Mouse (Mus musculus): ENCODE measurements around the gene Coq8b. TPM values are rescaled to one million over a fixed set of nuclear protein-coding genes. Genes with fewer than 3 reads are reported as not detected.
A peak's percentile ranks its signal among the peaks of the same experiment; 100 is the strongest.

Gene Coq8b
- polyA plus RNA-seq, 1 experiment from 2014 or later = 11.9 TPM

GRCm38 (mm10) chr7:27285698-27286066 lies 52.9 kb downstream of the Coq8b start:
- Histone ChIP-seq H3K4me3 (ENCODE audit: control insufficient read depth in 1 of 2, insufficient read depth in 1 of 2, low read depth in 1 of 2, low read length in 2 of 2) (no peak overlapping the region), H3K9me3 (ENCODE audit: control insufficient read depth, low read length) (peaks cover 3% of the 10 kb centered on the region; the same call in 1 of the 2 replicates), H3K36me3 (ENCODE audit: control insufficient read depth, insufficient read depth, low read length) (peaks cover 13% of the 10 kb centered on the region), H3K4me1 (ENCODE audit: control insufficient read depth in 2 of 2, insufficient read depth in 2 of 2, low read length in 2 of 2) (peaks cover 0 to 4% of the 10 kb centered on the region in 2 experiments; a peak in 1 of 4 replicates), H3K9ac (ENCODE audit: low read length) (no peak overlapping the region), H3K4me2 (ENCODE audit: low read length) (no peak overlapping the region), H3K27me3 (ENCODE audit: control insufficient read depth, insufficient read depth, low read length) (peaks cover 15% of the 10 kb centered on the region), H3K27ac (replicated peaks in 1 of 2; ENCODE audit: control insufficient read depth in 1 of 2, insufficient read depth in 1 of 2, low read depth in 2 of 2, low read length in 2 of 2) (no peak overlapping the region)
- no peak for ATAC-seq (ENCODE audit: insufficient number of reproducible peaks, insufficient read depth, low FRiP score, low read depth)
- 7% methylated on average over 8 of the region's 8 CpGs for WGBS

- Histone ChIP-seq H3K4me2 (ENCODE audit: low read length) (no peak overlapping the region), H3K9me3 (ENCODE audit: control insufficient read depth, low read length) (peaks cover 3% of the 10 kb centered on the region; the same call in 1 of the 2 replicates), H3K4me1 (ENCODE audit: control insufficient read depth in 2 of 2, insufficient read depth in 2 of 2, low read length in 2 of 2) (peaks cover 0 to 7% of the 10 kb centered on the region in 2 experiments; a peak in 1 of 4 replicates), H3K4me3 (ENCODE audit: control insufficient read depth in 1 of 2, insufficient read depth in 1 of 2, low read depth in 1 of 2, low read length in 2 of 2) (no peak overlapping the region), H3K36me3 (ENCODE audit: control insufficient read depth, insufficient read depth, low read length) (no peaks in the 10 kb centered on the region), H3K27ac (replicated peaks in 1 of 2; ENCODE audit: control insufficient read depth in 1 of 2, insufficient read depth in 1 of 2, low read depth in 2 of 2, low read length in 2 of 2) (no peak overlapping the region), H3K9ac (ENCODE audit: low read length) (no peak overlapping the region), H3K27me3 (ENCODE audit: control insufficient read depth, insufficient read depth, low read length) (peaks cover 15% of the 10 kb centered on the region)
- WGBS = 83% methylated on average over 7 of the region's 7 CpGs
- no peak for ATAC-seq (ENCODE audit: insufficient number of reproducible peaks, insufficient read depth, low FRiP score, low read depth)
These were observed 55.9 kb downstream of the Coq8b start for GRCm38 (mm10) chr7:27288732-27289131.

GRCm38 (mm10) chr7:27290555-27290954 lies 57.7 kb downstream of the Coq8b start:
- Histone ChIP-seq H3K4me1 (ENCODE audit: control insufficient read depth in 2 of 2, insufficient read depth in 2 of 2, low read length in 2 of 2) (peaks cover 0 to 3% of the 10 kb centered on the region in 2 experiments; a peak in 1 of 4 replicates), H3K4me2 (ENCODE audit: low read length) (no peak overlapping the region), H3K27ac (replicated peaks in 1 of 2; ENCODE audit: control insufficient read depth in 1 of 2, insufficient read depth in 1 of 2, low read depth in 2 of 2, low read length in 2 of 2) (no peak overlapping the region), H3K9me3 (ENCODE audit: control insufficient read depth, low read length) (peaks cover 3% of the 10 kb centered on the region; the same call in 1 of the 2 replicates), H3K36me3 (ENCODE audit: control insufficient read depth, insufficient read depth, low read length) (no peaks in the 10 kb centered on the region), H3K4me3 (ENCODE audit: control insufficient read depth in 1 of 2, insufficient read depth in 1 of 2, low read depth in 1 of 2, low read length in 2 of 2) (no peak overlapping the region), H3K9ac (ENCODE audit: low read length) (no peak overlapping the region), H3K27me3 (ENCODE audit: control insufficient read depth, insufficient read depth, low read length) (peaks cover under 1% of the 10 kb centered on the region; the same call in 1 of the 2 replicates)
- 56% methylated on average over 2 of the region's 2 CpGs for whole genome bisulfite sequencing
- ATAC-seq (ENCODE audit: insufficient number of reproducible peaks, insufficient read depth, low FRiP score, low read depth) = no peak

GRCm38 (mm10) chr7:27291795-27292466 lies 59.1 kb downstream of the Coq8b start:
- 0 out of 2 replicates have a peak, but pooled peaks have one; percentile 13 for ATAC-seq (ENCODE audit: insufficient number of reproducible peaks, insufficient read depth, low FRiP score, low read depth)

GRCm38 (mm10) chr7:27295956-27296355 lies 63.1 kb downstream of the Coq8b start:
- no peak overlapping the region for H3K4me3 ChIP-seq (ENCODE audit: control insufficient read depth in 1 of 2, insufficient read depth in 1 of 2, low read depth in 1 of 2, low read length in 2 of 2)
- 68% methylated on average over 4 of the region's 4 CpGs for WGBS
- H3K4me1 ChIP-seq (ENCODE audit: control insufficient read depth in 2 of 2, insufficient read depth in 2 of 2, low read length in 2 of 2) = 0 out of 4 replicates have a peak, but pooled peaks cover 0 to 3% of the 10 kb centered on the region in 2 experiments
- no peak overlapping the region for H3K9ac ChIP-seq (ENCODE audit: low read length)
- H3K4me2 ChIP-seq (ENCODE audit: low read length) = no peak overlapping the region
- no peaks in the 10 kb centered on the region for H3K36me3 ChIP-seq (ENCODE audit: control insufficient read depth, insufficient read depth, low read length)
- no peak overlapping the region for H3K27ac ChIP-seq (replicated peaks in 1 of 2; ENCODE audit: control insufficient read depth in 1 of 2, insufficient read depth in 1 of 2, low read depth in 2 of 2, low read length in 2 of 2)
- H3K9me3 ChIP-seq (ENCODE audit: control insufficient read depth, low read length) = 0 out of 2 replicates have a peak, but pooled peaks cover 3% of the 10 kb centered on the region
- no peaks in the 10 kb centered on the region for H3K27me3 ChIP-seq (ENCODE audit: control insufficient read depth, insufficient read depth, low read length)
- no peak for ATAC-seq (ENCODE audit: insufficient number of reproducible peaks, insufficient read depth, low FRiP score, low read depth)

More at GRCm38 (mm10) chr7:27291795-27292466, 59.1 kb downstream of the Coq8b start:
- Histone ChIP-seq H3K27me3 (ENCODE audit: control insufficient read depth, insufficient read depth, low read length) (no peaks in the 10 kb centered on the region), H3K27ac (replicated peaks in 1 of 2; ENCODE audit: control insufficient read depth in 1 of 2, insufficient read depth in 1 of 2, low read depth in 2 of 2, low read length in 2 of 2) (no peak overlapping the region), H3K4me2 (ENCODE audit: low read length) (no peak overlapping the region), H3K4me3 (ENCODE audit: control insufficient read depth in 1 of 2, insufficient read depth in 1 of 2, low read depth in 1 of 2, low read length in 2 of 2) (no peak overlapping the region), H3K36me3 (ENCODE audit: control insufficient read depth, insufficient read depth, low read length) (no peaks in the 10 kb centered on the region), H3K9me3 (ENCODE audit: control insufficient read depth, low read length) (peaks cover 3% of the 10 kb centered on the region; the same call in 1 of the 2 replicates), H3K4me1 (ENCODE audit: control insufficient read depth in 2 of 2, insufficient read depth in 2 of 2, low read length in 2 of 2) (0 out of 4 replicates have a peak, but pooled peaks cover 0 to 3% of the 10 kb centered on the region in 2 experiments), H3K9ac (ENCODE audit: low read length) (no peak overlapping the region)
- WGBS = 45% methylated on average over 12 of the region's 12 CpGs

- 0 out of 2 replicates have a peak, but pooled peaks cover 3% of the 10 kb centered on the region for H3K9me3 ChIP-seq (ENCODE audit: control insufficient read depth, low read length)
- H3K4me1 ChIP-seq (ENCODE audit: control insufficient read depth in 2 of 2, insufficient read depth in 2 of 2, low read length in 2 of 2) = 0 out of 4 replicates have a peak, but pooled peaks cover 0 to 3% of the 10 kb centered on the region in 2 experiments
- no peaks in the 10 kb centered on the region for H3K36me3 ChIP-seq (ENCODE audit: control insufficient read depth, insufficient read depth, low read length)
- no peaks in the 10 kb centered on the region for H3K27me3 ChIP-seq (ENCODE audit: control insufficient read depth, insufficient read depth, low read length)
- ATAC-seq (ENCODE audit: insufficient number of reproducible peaks, insufficient read depth, low FRiP score, low read depth) = no peak
- H3K27ac ChIP-seq (replicated peaks in 1 of 2; ENCODE audit: control insufficient read depth in 1 of 2, insufficient read depth in 1 of 2, low read depth in 2 of 2, low read length in 2 of 2) = no peak overlapping the region
- H3K9ac ChIP-seq (ENCODE audit: low read length) = no peak overlapping the region
- H3K4me3 ChIP-seq (ENCODE audit: control insufficient read depth in 1 of 2, insufficient read depth in 1 of 2, low read depth in 1 of 2, low read length in 2 of 2) = no peak overlapping the region
- 86% methylated on average over 4 of the region's 4 CpGs for WGBS
- H3K4me2 ChIP-seq (ENCODE audit: low read length) = no peak overlapping the region
These were observed 63.7 kb downstream of the Coq8b start for GRCm38 (mm10) chr7:27296518-27296917.

GRCm38 (mm10) chr7:27298033-27298610 lies 65.3 kb downstream of the Coq8b start:
- peaks cover 3% of the 10 kb centered on the region; the same call in 1 of the 2 replicates for H3K27me3 ChIP-seq (ENCODE audit: control insufficient read depth, insufficient read depth, low read length)
- 85% methylated on average over 16 of the region's 16 CpGs for WGBS
- no peak overlapping the region for H3K27ac ChIP-seq (replicated peaks in 1 of 2; ENCODE audit: control insufficient read depth in 1 of 2, insufficient read depth in 1 of 2, low read depth in 2 of 2, low read length in 2 of 2)
- H3K4me3 ChIP-seq (ENCODE audit: control insufficient read depth in 1 of 2, insufficient read depth in 1 of 2, low read depth in 1 of 2, low read length in 2 of 2) = no peak overlapping the region
- no peak overlapping the region for H3K9ac ChIP-seq (ENCODE audit: low read length)
- 0 out of 2 replicates have a peak, but pooled peaks cover 3% of the 10 kb centered on the region for H3K9me3 ChIP-seq (ENCODE audit: control insufficient read depth, low read length)
- H3K36me3 ChIP-seq (ENCODE audit: control insufficient read depth, insufficient read depth, low read length) = no peaks in the 10 kb centered on the region
- H3K4me1 ChIP-seq (ENCODE audit: control insufficient read depth in 2 of 2, insufficient read depth in 2 of 2, low read length in 2 of 2) = no peaks in the 10 kb centered on the region
- ATAC-seq (ENCODE audit: insufficient number of reproducible peaks, insufficient read depth, low FRiP score, low read depth) = no peak
- H3K4me2 ChIP-seq (ENCODE audit: low read length) = no peak overlapping the region

All from heart, embryonic 14.5 days (tissue).